Comparison of ENCODE assay signal across 25 mouse cellular contexts in the genomic region with DNA sequence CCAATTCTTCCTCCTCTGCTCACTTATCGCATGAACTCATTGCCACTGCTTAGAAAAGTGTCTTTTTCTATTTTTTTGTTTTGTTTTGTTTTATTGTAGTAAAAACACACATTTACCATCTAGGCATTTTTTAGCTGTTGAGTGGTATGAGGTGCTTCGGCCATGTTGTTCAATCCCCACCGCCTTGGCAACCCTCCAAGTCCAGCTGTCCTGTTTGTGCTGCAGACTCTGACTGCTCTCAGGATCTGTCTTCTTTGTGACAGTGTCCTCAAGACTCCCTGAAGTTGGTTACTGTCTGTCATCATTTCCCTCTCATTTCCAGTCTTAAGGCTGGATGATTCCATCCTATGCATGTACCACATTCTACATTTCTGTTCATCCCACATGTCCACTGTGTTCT.
"Had no signal": no experiment of that assay in that cellular context is flagged by ENCODE, and none has a peak within 500 bp of the region (broad histone marks: within the 10 kb centered on the region; RNA-seq: fewer than 3 reads in every experiment).

No protein-coding gene starts in this region.

- ATAC-seq: hindbrain, embryonic 16.5 days; inflammation-experienced regulatory T-cells, adult 6 months; intestine, embryonic 15.5 days; intestine, postnatal 0 days had no signal

- H3K4me2 ChIP-seq: heart, embryonic 11.5 days; heart, embryonic 13.5 days; heart, embryonic 15.5 days; hindbrain, embryonic 12.5 days; hindbrain, embryonic 14.5 days; intestine, embryonic 15.5 days; limb, embryonic 12.5 days; liver, embryonic 11.5 days; liver, embryonic 13.5 days; liver, embryonic 15.5 days had no signal

- H3K36me3 ChIP-seq: heart, embryonic 13.5 days; heart, embryonic 15.5 days; hindbrain, embryonic 10.5 days; hindbrain, embryonic 12.5 days; intestine, embryonic 15.5 days; limb, embryonic 12.5 days; liver, embryonic 13.5 days; liver, embryonic 15.5 days had no signal

- H3K9ac ChIP-seq: heart, embryonic 13.5 days; heart, embryonic 15.5 days; hindbrain, embryonic 12.5 days; hindbrain, embryonic 14.5 days; intestine, embryonic 15.5 days; limb, embryonic 12.5 days; liver, embryonic 13.5 days; liver, embryonic 15.5 days had no signal

- DNase-seq: gastrocnemius, adult 2 months; gastrocnemius, postnatal 10 days; gastrocnemius, postnatal 25 days; kidney, adult 18-20 months; kidney, adult 8-10 months; kidney, postnatal 10 days; kidney, postnatal 25 days; kidney, postnatal 4 days; liver; liver, embryonic 13.5 days had no signal

- H3K27me3 ChIP-seq: heart, embryonic 13.5 days; heart, embryonic 15.5 days; hindbrain, embryonic 12.5 days; intestine, embryonic 15.5 days; limb, embryonic 12.5 days; liver, embryonic 13.5 days; liver, embryonic 15.5 days had no signal

- H3K27ac ChIP-seq: gastrocnemius, adult 2 months; heart, embryonic 13.5 days; heart, embryonic 15.5 days; hindbrain, embryonic 10.5 days; hindbrain, embryonic 12.5 days; hindbrain, embryonic 14.5 days; intestine, embryonic 15.5 days; layer of hippocampus, adult 2 months; left cerebral cortex, adult 2 months; limb, embryonic 12.5 days; liver, embryonic 13.5 days; liver, embryonic 15.5 days had no signal

- H3K4me3 ChIP-seq: gastrocnemius, adult 2 months; heart, embryonic 13.5 days; heart, embryonic 15.5 days; hindbrain, embryonic 10.5 days; hindbrain, embryonic 12.5 days; intestine, embryonic 15.5 days; layer of hippocampus, adult 2 months; left cerebral cortex, adult 2 months; limb, embryonic 12.5 days; liver, embryonic 13.5 days; liver, embryonic 15.5 days had no signal

- H3K9me3 ChIP-seq: heart, embryonic 13.5 days; heart, embryonic 15.5 days; hindbrain, embryonic 10.5 days; hindbrain, embryonic 12.5 days; intestine, embryonic 15.5 days; limb, embryonic 12.5 days; liver, embryonic 13.5 days; liver, embryonic 15.5 days had no signal
